24 mouse cellular contexts compared by ENCODE assay signal in the genomic region with DNA sequence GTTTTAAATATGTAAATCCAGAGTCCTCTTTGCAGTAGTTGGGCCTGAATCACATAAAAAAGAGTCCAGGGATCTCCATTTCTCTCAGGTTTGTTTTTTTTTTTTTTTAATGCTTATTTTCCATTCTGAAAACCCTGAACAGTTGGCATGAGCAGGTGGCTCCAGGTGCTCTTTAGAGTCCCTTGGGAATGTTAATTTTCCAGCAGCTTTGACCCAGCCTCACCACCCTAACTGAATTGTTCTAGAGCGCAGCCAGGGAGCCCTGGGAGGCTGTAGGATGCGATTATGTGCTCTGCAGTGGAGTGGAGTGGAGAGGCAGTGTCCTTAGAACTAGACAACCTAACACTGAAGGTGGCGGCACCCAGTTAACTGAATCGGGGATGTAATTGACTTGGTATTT. TPM values are rescaled to one million over a fixed set of nuclear protein-coding genes. Genes with fewer than 3 reads are reported as not detected.
DNase-seq lines count a peak whose midpoint lies in the region; ATAC-seq and TF ChIP-seq lines count a peak whose summit lies in the region.
"Had no signal": no experiment of that assay in that cellular context is flagged by ENCODE, and none has a peak within 500 bp of the region (broad histone marks: within the 10 kb centered on the region; RNA-seq: fewer than 3 reads in every experiment).

No protein-coding gene starts in this region.

- intact Hi-C loops in heart, postnatal 36 days (cut with DNase I), result no loop called here

- peaks cover 34% of the 10 kb centered on the region; the same call in 1 of the 2 replicates for H3K36me3 ChIP-seq in embryonic facial prominence, embryonic 14.5 days (ENCODE audit: control insufficient read depth, insufficient read depth, low read length)
- H3K36me3 ChIP-seq in embryonic facial prominence, embryonic 10.5 days (replicated peaks), result peaks cover 44% of the 10 kb centered on the region
- peaks cover 37% of the 10 kb centered on the region for H3K36me3 ChIP-seq in midbrain, embryonic 13.5 days
- H3K36me3 ChIP-seq in midbrain, postnatal 0 days (ENCODE audit: insufficient read depth, low read length), result no peaks in the 10 kb centered on the region; the same call in 1 of the 2 replicates
- H3K36me3 ChIP-seq in ES-E14 (ENCODE audit: control insufficient read depth, insufficient read depth, low read length, poor library complexity, severe bottlenecking), result peaks cover 8% of the 10 kb centered on the region
- peaks cover 17% of the 10 kb centered on the region for H3K36me3 ChIP-seq in forebrain, embryonic 15.5 days
- H3K36me3 ChIP-seq: intestine, embryonic 15.5 days had no signal

- no peak overlapping the region for H3K9ac ChIP-seq in embryonic facial prominence, embryonic 14.5 days (ENCODE audit: low read depth, low read length)
- H3K9ac ChIP-seq in midbrain, embryonic 13.5 days (replicated peaks), result 0 out of 2 replicates have a peak overlapping the region, but pooled peaks have one; percentile 14
- H3K9ac ChIP-seq in midbrain, postnatal 0 days (replicated peaks; ENCODE audit: low read length, poor library complexity, severe bottlenecking), result no peak overlapping the region
- peak overlapping the region; percentile 59 for H3K9ac ChIP-seq in ES-E14 (ENCODE audit: insufficient read depth, low read depth, low read length, poor library complexity, severe bottlenecking)
- H3K9ac ChIP-seq in forebrain, embryonic 15.5 days (replicated peaks), result no peak overlapping the region
- H3K9ac ChIP-seq: heart, embryonic 13.5 days; intestine, embryonic 15.5 days; limb, embryonic 15.5 days; neural tube, embryonic 12.5 days had no signal

- peak; percentile 56; the same call in 1 of the 2 replicates for ATAC-seq in embryonic facial prominence, embryonic 14.5 days (ENCODE audit: low read depth)
- no peak for ATAC-seq in midbrain, embryonic 13.5 days
- no peak for ATAC-seq in midbrain, postnatal 0 days (ENCODE audit: low FRiP score)
- no peak for ATAC-seq in forebrain, embryonic 15.5 days (replicated peaks)
- ATAC-seq: activated CD4-positive, CD25-positive, alpha-beta regulatory T cell, adult 4 months; intestine, embryonic 15.5 days; lung, postnatal 0 days; Patski had no signal

- H3K4me2 ChIP-seq in embryonic facial prominence, embryonic 14.5 days (ENCODE audit: low read depth, low read length), result no peak overlapping the region
- no peak overlapping the region for H3K4me2 ChIP-seq in midbrain, embryonic 13.5 days (replicated peaks)
- no peak overlapping the region for H3K4me2 ChIP-seq in midbrain, postnatal 0 days (ENCODE audit: low read depth, low read length, poor library complexity, severe bottlenecking)
- no peak overlapping the region for H3K4me2 ChIP-seq in forebrain, embryonic 15.5 days (replicated peaks)
- H3K4me2 ChIP-seq: heart, embryonic 13.5 days; intestine, embryonic 15.5 days; limb, embryonic 15.5 days; neural tube, embryonic 12.5 days had no signal

- H3K27me3 ChIP-seq in embryonic facial prominence, embryonic 14.5 days (replicated peaks; ENCODE audit: control insufficient read depth, insufficient read depth, low read length), result no peaks in the 10 kb centered on the region
- no peaks in the 10 kb centered on the region for H3K27me3 ChIP-seq in embryonic facial prominence, embryonic 10.5 days (replicated peaks; ENCODE audit: low read depth, poor library complexity, severe bottlenecking)
- no peaks in the 10 kb centered on the region for H3K27me3 ChIP-seq in midbrain, embryonic 13.5 days
- H3K27me3 ChIP-seq in midbrain, postnatal 0 days (ENCODE audit: insufficient read depth, low read length), result no peaks in the 10 kb centered on the region
- H3K27me3 ChIP-seq in forebrain, embryonic 15.5 days, result no peaks in the 10 kb centered on the region
- H3K27me3 ChIP-seq: heart, embryonic 13.5 days; intestine, embryonic 15.5 days; limb, embryonic 15.5 days; neural tube, embryonic 12.5 days; Patski had no signal

- 92% methylated on average over 4 of the region's 4 CpGs for WGBS in embryonic facial prominence, embryonic 14.5 days
- 80% methylated on average over 4 of the region's 4 CpGs for WGBS in embryonic facial prominence, embryonic 10.5 days
- 65% methylated on average over 4 of the region's 4 CpGs for WGBS in midbrain, embryonic 13.5 days
- whole genome bisulfite sequencing in midbrain, postnatal 0 days, result 75% methylated on average over 4 of the region's 4 CpGs
- WGBS in forebrain, embryonic 15.5 days, result 69% methylated on average over 4 of the region's 4 CpGs

- no peak overlapping the region for H3K27ac ChIP-seq in embryonic facial prominence, embryonic 14.5 days (replicated peaks; ENCODE audit: low read depth, low read length)
- H3K27ac ChIP-seq in embryonic facial prominence, embryonic 10.5 days (replicated peaks), result no peak overlapping the region
- H3K27ac ChIP-seq in midbrain, embryonic 13.5 days, result peak overlapping the region; percentile 71
- no peak overlapping the region for H3K27ac ChIP-seq in midbrain, postnatal 0 days (ENCODE audit: low read depth, low read length)
- H3K27ac ChIP-seq in ES-E14 (ENCODE audit: insufficient read depth, low read depth, low read length, poor library complexity, severe bottlenecking), result peak overlapping the region; percentile 89
- H3K27ac ChIP-seq in forebrain, embryonic 15.5 days (replicated peaks), result 0 out of 2 replicates have a peak overlapping the region, but pooled peaks have one; percentile 55
- H3K27ac ChIP-seq: heart, embryonic 13.5 days; intestine, embryonic 15.5 days; limb, embryonic 15.5 days; neural tube, embryonic 12.5 days had no signal

- H3K4me3 ChIP-seq in embryonic facial prominence, embryonic 14.5 days (ENCODE audit: low read depth, low read length), result no peak overlapping the region
- no peak overlapping the region for H3K4me3 ChIP-seq in embryonic facial prominence, embryonic 10.5 days
- no peak overlapping the region for H3K4me3 ChIP-seq in midbrain, embryonic 13.5 days (replicated peaks)
- H3K4me3 ChIP-seq in midbrain, postnatal 0 days (ENCODE audit: low read depth, low read length), result no peak overlapping the region
- H3K4me3 ChIP-seq in ES-E14 (ENCODE audit: insufficient read depth in 1 of 2, low read depth in 1 of 2, low read length in 2 of 2, poor library complexity in 1 of 2, severe bottlenecking in 1 of 2), result peak overlapping the region; percentile 13 to 62; a peak in 3 of 4 replicates
- no peak overlapping the region for H3K4me3 ChIP-seq in forebrain, embryonic 15.5 days
- H3K4me3 ChIP-seq: heart, embryonic 13.5 days; intestine, embryonic 15.5 days; limb, embryonic 15.5 days; neural tube, embryonic 12.5 days had no signal

- no peaks in the 10 kb centered on the region for H3K9me3 ChIP-seq in embryonic facial prominence, embryonic 14.5 days (ENCODE audit: control insufficient read depth, low read length)
- H3K9me3 ChIP-seq in embryonic facial prominence, embryonic 10.5 days, result no peaks in the 10 kb centered on the region
- H3K9me3 ChIP-seq in midbrain, embryonic 13.5 days, result no peaks in the 10 kb centered on the region
- H3K9me3 ChIP-seq in midbrain, postnatal 0 days (ENCODE audit: low read length), result no peaks in the 10 kb centered on the region
- no peaks in the 10 kb centered on the region for H3K9me3 ChIP-seq in ES-E14 (ENCODE audit: control insufficient read depth, insufficient read depth, low read depth, low read length)
- no peaks in the 10 kb centered on the region for H3K9me3 ChIP-seq in forebrain, embryonic 15.5 days
- H3K9me3 ChIP-seq: heart, embryonic 13.5 days; intestine, embryonic 15.5 days; limb, embryonic 15.5 days; neural tube, embryonic 12.5 days had no signal

- in situ Hi-C loops in ES-E14 (cut with MboI; ENCODE audit: low sequenced_read_pairs in 2 of 2, unreplicated experiment in 2 of 2), result no loop called here

- no peak for TF ChIP-seq CTCF in midbrain, postnatal 0 days (IDR thresholded peaks at IDR 0.05)

- no peaks in the 10 kb centered on the region; the same call in 1 of the 2 replicates for H3K4me1 ChIP-seq in embryonic facial prominence, embryonic 14.5 days (ENCODE audit: control insufficient read depth, insufficient read depth, low read length)
- H3K4me1 ChIP-seq in embryonic facial prominence, embryonic 10.5 days, result peaks cover 32% of the 10 kb centered on the region
- peaks cover 49% of the 10 kb centered on the region for H3K4me1 ChIP-seq in midbrain, embryonic 13.5 days (replicated peaks)
- 0 out of 2 replicates have a peak, but pooled peaks cover 5% of the 10 kb centered on the region for H3K4me1 ChIP-seq in midbrain, postnatal 0 days (ENCODE audit: insufficient read depth, low read length)
- peaks cover 5 to 10% of the 10 kb centered on the region in 2 experiments for H3K4me1 ChIP-seq in ES-E14 (ENCODE audit: control insufficient read depth in 2 of 2, insufficient read depth in 2 of 2, low read length in 2 of 2, poor library complexity in 1 of 2)
- H3K4me1 ChIP-seq in forebrain, embryonic 15.5 days, result peaks cover 46% of the 10 kb centered on the region
- H3K4me1 ChIP-seq: intestine, embryonic 15.5 days had no signal

- DNase-seq in embryonic facial prominence, embryonic 14.5 days (ENCODE audit: low spot score), result no peak
- no peak for DNase-seq in embryonic facial prominence, embryonic 10.5 days (ENCODE audit: low spot score)
- DNase-seq in midbrain, postnatal 0 days (ENCODE audit: low spot score), result no peak
- no peak for DNase-seq in ES-E14 (ENCODE audit: low read depth, low spot score)
- no peak for DNase-seq in heart, postnatal 36 days
- no peak for DNase-seq in right cerebral cortex, adult 18-20 months
- DNase-seq: adrenal gland, postnatal 10 days; cerebellum, postnatal 10 days; gastrocnemius, postnatal 14 days; heart, adult 18-20 months; heart, postnatal 4 days; kidney, postnatal 25 days; right cerebral cortex, postnatal 14 days; spleen, adult 18-20 months; thymus, postnatal 36 days had no signal

TF ChIP-seq in ES-E14, 5 proteins besides CTCF, POLR2A, EP300 and RAD21:
- peak; percentile 58; the same call in 1 of the 2 replicates for TF ChIP-seq ZNF384 (IDR thresholded peaks at IDR 0.05; ENCODE audit: low read depth, low read length)
- TF ChIP-seq MAFK (IDR thresholded peaks at IDR 0.05; ENCODE audit: insufficient read depth, low read depth, low read length), result no peak

RNA-seq across cellular contexts. Expression of gene Cemip2, which starts 13.7 kb away (rescaled TPM):
- 33.8 and 34.7 TPM in 2 replicates for polyA plus RNA-seq in embryonic facial prominence, embryonic 14.5 days (2014; fragmentation: Nextera tagmentation; extraction: Ambion mirVana)
- polyA plus RNA-seq in embryonic facial prominence, embryonic 10.5 days (2016; fragmentation: Nextera tagmentation; extraction: Ambion mirVana), result 61.4 and 71.0 TPM in 2 replicates
- 73.8 and 76.2 TPM in 2 replicates for polyA plus RNA-seq in midbrain, embryonic 13.5 days (2015; fragmentation: Nextera tagmentation; extraction: Ambion mirVana)
- total RNA-seq in midbrain, postnatal 0 days (2014; rRNA removed), result 26.3 and 35.4 TPM in 2 replicates
- polyA plus RNA-seq in midbrain, postnatal 0 days (2015; fragmentation: Nextera tagmentation; extraction: Ambion mirVana), result 13.0 and 15.8 TPM in 2 replicates
- 75.3 and 175 TPM in 2 replicates for total RNA-seq in ES-E14 (2012; rRNA removed)
- polyA plus RNA-seq in forebrain, embryonic 15.5 days (2015; fragmentation: Nextera tagmentation; extraction: Ambion mirVana), result 39.3 and 43.0 TPM in 2 replicates
- total RNA-seq in heart, postnatal 36 days (2021), result 10 to 100 TPM; 12.2 to 14.0 TPM

Comparison
In these comparisons a context has a peak if more than half of its experiments do, and no peak if none do; other contexts are left out.
1. H3K27ac ChIP-seq: peak in midbrain, embryonic 13.5 days (single experiment), ES-E14 (single experiment) and forebrain, embryonic 15.5 days (single experiment); none in embryonic facial prominence, embryonic 14.5 days (single experiment), embryonic facial prominence, embryonic 10.5 days (single experiment) and midbrain, postnatal 0 days (single experiment).
2. H3K9ac ChIP-seq: peak in midbrain, embryonic 13.5 days (single experiment) and ES-E14 (single experiment); none in embryonic facial prominence, embryonic 14.5 days (single experiment), midbrain, postnatal 0 days (single experiment) and forebrain, embryonic 15.5 days (single experiment).
3. H3K4me3 ChIP-seq: peak in ES-E14 (2 of 2); none in embryonic facial prominence, embryonic 14.5 days (single experiment), embryonic facial prominence, embryonic 10.5 days (single experiment), midbrain, embryonic 13.5 days (single experiment), midbrain, postnatal 0 days (single experiment) and forebrain, embryonic 15.5 days (single experiment).